Mouse (Mus musculus): ENCODE data around the gene Itpr2. TPM values are rescaled to one million over a fixed set of nuclear protein-coding genes. Genes with fewer than 3 reads are reported as not detected.
A peak's percentile ranks its signal among the peaks of the same experiment; 100 is the strongest.

Itpr2 gene
- total RNA-seq, 2 experiments from 2014 or later: 19.2 to 20.8 TPM

- DNase-seq (ENCODE audit: low spot score in 2 of 2): no peak
- intact Hi-C loops (cut with DNase I): loop anchor here (5.0 kb wide), 1 partner anchor 114 kb away; no protein-coding TSS in a partner anchor
These were observed 105.8 kb downstream of the Itpr2 start for GRCm38 (mm10) chr6:146396253-146396652.

DNA sequence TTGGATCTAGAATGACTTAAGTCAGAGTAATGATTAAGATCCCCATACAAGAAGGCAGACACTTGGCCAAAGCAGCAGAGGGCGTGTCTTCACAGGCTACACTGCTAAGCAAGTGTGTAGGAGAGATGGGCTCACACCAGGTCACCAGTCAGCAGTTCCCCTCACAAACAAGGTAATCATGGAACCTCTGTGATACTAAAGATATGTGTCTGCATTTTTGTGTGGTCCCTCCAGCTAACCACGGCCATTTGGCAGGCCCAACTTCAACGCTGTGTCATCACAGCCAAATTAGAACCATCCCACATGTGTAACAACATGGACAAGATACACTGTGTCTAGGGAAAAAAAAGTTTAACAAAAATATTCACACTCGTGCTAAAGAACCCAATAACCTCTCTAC is 106.4 kb downstream of the Itpr2 start:
- no peak for DNase-seq (ENCODE audit: low spot score in 2 of 2)
- intact Hi-C loops (cut with DNase I): loop anchor here (5.0 kb wide), 1 partner anchor 113 kb away; no protein-coding TSS in a partner anchor

GRCm38 (mm10) chr6:146392188-146392587 is 109.8 kb downstream of the Itpr2 start:
- intact Hi-C loops (cut with DNase I): no loop called here
- no peak for DNase-seq (ENCODE audit: low spot score in 2 of 2)

DNA sequence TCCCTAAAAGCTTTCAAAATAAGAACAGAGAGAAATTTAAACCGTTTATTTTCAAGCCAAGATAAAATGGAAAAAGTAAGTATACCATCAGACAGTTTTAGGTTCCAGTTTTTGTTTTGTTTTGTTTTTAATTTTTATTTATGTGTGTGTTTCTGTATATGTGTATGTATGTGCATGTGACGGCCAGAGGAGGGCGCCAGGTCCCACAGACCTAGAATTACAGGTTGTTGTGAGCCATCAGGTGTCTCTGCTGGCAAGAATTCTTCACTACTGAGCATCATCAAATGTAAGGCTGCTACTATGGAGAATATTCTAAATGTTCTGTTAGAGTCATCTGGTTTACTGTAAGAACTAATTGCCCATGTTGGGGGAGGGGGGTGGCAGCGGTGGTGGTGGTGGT is 111.9 kb downstream of the Itpr2 start:
- DNase-seq (ENCODE audit: low spot score in 2 of 2): no peak
- intact Hi-C loops (cut with DNase I): no loop called here

GRCm38 (mm10) chr6:146388010-146388409 is 114.0 kb downstream of the Itpr2 start:
- intact Hi-C loops (cut with DNase I): no loop called here
- no peak for DNase-seq (ENCODE audit: low spot score in 2 of 2)

- no peak for DNase-seq (ENCODE audit: low spot score in 2 of 2)
- intact Hi-C loops (cut with DNase I): no loop called here
These were observed 114.8 kb downstream of the Itpr2 start for GRCm38 (mm10) chr6:146387039-146387713.

- intact Hi-C loops (cut with DNase I): no loop called here
- no peak for DNase-seq (ENCODE audit: low spot score in 2 of 2)
These were observed 122.8 kb downstream of the Itpr2 start for GRCm38 (mm10) chr6:146379263-146379662.

DNA sequence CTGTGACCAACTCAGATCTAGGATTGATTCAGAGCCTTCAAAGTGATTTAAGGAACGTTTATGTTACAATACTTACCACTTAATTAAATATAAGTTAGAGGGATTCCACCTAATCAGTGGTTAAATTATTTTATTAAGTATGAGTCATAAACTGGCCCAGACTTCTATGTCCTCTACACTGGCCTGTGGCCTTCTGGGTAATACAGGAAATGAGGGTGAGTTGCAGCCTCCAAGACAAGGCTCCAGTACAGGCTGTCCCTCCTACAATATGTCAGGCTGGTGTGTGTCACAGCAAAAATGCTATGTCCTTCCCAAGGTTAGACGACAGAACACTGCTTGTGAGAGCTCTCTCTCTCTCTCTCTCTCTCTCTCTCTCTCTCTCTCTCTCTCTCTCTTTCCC is 130.5 kb downstream of the Itpr2 start:
- intact Hi-C loops (cut with DNase I): no loop called here

DNA sequence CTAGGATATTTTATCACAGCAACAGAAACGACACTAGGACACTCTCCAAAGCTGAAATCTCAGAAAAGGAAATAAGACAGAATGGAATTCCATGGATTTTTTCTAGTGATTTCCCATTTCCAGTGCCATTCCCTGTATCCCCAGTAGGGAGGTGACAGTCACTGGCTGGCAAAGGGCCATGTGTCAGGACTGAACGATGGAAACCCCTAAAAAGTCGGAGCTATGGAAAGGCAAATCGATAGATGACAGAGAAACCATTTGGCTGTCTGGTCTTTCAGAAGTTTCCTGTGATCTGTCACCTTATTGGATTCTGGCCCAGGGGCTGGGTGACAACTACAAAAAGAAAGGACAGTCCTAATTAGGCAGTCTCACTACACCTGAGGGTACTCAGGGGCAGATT is 135.8 kb downstream of the Itpr2 start:
- no peak for DNase-seq (ENCODE audit: low spot score in 2 of 2)
- intact Hi-C loops (cut with DNase I): no loop called here

More for the DNA sequence above, 130.5 kb downstream of the Itpr2 start:
- no peak for DNase-seq (ENCODE audit: low spot score in 2 of 2)

DNA sequence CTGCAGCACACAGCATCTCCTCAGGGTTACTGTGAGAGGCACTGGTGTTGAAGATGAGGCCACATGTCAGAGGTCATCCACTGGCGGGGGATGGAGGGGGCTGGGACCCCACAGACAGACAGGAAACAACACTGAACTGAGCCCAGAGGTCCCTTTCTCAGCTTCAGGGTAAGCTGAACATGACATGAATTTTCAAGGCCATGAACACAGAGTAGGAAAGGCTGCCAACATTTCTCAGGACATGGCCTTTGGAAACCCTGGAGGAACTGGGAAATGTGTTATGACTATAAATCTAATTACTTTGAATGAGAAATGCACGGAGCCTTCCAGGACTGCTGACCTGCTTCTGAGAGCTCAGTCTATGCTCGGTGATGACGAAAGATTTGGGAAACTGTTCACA is 144.1 kb downstream of the Itpr2 start:
- DNase-seq (ENCODE audit: low spot score in 2 of 2): peak; percentile 13 to 37
- intact Hi-C loops (cut with DNase I): no loop called here

DNA sequence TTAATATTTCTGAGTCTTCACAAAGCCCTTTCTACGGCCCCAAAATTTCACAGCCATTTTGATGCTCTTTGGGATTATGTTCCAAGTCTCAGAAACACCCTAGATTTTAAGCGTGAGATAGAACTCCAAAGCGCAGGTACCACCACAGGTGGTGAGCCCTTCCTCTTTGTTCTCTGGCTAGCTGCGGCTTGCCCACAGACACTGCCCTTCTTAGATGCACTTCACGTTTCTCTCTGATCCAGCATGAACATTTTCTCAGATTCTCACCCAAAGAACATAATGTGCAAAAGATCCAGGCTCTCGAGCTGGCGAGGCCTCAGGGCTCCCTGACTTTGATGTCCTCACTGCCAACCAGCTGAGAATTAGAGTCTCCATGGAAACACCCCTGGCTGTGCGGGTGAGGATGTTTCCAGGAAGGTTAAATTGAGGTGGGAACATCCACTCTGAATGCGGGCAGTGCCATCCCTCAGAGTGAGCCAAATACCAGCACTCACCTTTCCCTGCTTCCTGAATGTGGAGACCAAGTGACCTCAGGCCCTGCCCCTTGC is 149.7 kb downstream of the Itpr2 start:
- intact Hi-C loops (cut with DNase I): no loop called here
- peak; percentile 21 to 47 for DNase-seq (ENCODE audit: low spot score in 2 of 2)

DNA sequence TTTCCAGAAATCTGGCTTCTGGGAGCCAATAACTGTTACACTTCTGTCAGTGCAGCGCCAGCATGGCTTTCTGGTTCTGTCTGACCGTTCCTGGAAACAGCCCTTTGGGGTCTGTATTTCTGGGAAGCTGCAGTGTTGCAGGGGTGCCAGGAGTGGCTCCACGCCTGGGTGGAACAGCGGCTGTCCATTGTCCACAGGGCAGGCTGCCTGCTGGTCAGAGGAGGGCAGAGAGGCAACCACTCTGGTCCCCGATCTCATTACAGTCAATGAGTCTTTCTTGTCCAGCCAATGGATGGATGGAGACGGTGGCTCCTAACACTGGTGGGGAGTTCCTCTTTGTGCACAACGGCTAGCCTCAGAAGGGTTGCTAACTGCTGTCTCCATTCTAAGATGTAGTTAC is 150.2 kb downstream of the Itpr2 start:
- no peak for DNase-seq (ENCODE audit: low spot score in 2 of 2)
- intact Hi-C loops (cut with DNase I): no loop called here

GRCm38 (mm10) chr6:146347568-146347967 is 154.5 kb downstream of the Itpr2 start:
- intact Hi-C loops (cut with DNase I): no loop called here
- no peak for DNase-seq (ENCODE audit: low spot score in 2 of 2)

GRCm38 (mm10) chr6:146346545-146347195 is 155.4 kb downstream of the Itpr2 start:
- intact Hi-C loops (cut with DNase I): no loop called here

GRCm38 (mm10) chr6:146344732-146345131 is 157.3 kb downstream of the Itpr2 start:
- peak in 1 of 2 experiments; percentile 23 for DNase-seq (ENCODE audit: low spot score in 2 of 2)
- intact Hi-C loops (cut with DNase I): no loop called here

More at GRCm38 (mm10) chr6:146346545-146347195, 155.4 kb downstream of the Itpr2 start:
- DNase-seq (ENCODE audit: low spot score in 2 of 2): no peak

GRCm38 (mm10) chr6:146343671-146344384 is 158.2 kb downstream of the Itpr2 start:
- intact Hi-C loops (cut with DNase I): no loop called here
- no peak for DNase-seq (ENCODE audit: low spot score in 2 of 2)

- intact Hi-C loops (cut with DNase I): no loop called here
- peak in 1 of 2 experiments; percentile 31 for DNase-seq (ENCODE audit: low spot score in 2 of 2)
These were observed 159.0 kb downstream of the Itpr2 start for GRCm38 (mm10) chr6:146342995-146343394.

DNA sequence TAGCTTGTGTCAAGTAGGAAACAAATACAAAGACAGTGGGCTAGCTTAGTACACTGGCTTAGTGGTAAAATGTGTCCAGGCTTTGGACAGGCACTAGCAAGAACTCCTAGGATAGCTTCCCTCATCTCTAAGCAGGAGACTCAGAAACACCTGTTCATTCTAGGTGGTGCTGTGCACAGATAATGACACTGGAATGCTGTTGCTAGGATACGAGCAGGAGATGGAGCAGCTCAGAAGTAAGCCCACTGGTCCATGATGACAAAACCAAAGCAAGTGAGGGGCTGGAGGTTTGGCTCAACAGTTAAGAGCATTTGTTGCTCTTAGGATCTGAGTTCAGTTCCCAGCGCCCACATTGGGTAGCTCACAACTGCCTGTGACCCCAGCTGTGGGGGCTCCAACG is 160.1 kb downstream of the Itpr2 start:
- intact Hi-C loops (cut with DNase I): no loop called here
- no peak for DNase-seq (ENCODE audit: low spot score in 2 of 2)

- intact Hi-C loops (cut with DNase I): no loop called here
- DNase-seq (ENCODE audit: low spot score in 2 of 2): no peak
These were observed 160.6 kb downstream of the Itpr2 start for GRCm38 (mm10) chr6:146341413-146341812.

DNA sequence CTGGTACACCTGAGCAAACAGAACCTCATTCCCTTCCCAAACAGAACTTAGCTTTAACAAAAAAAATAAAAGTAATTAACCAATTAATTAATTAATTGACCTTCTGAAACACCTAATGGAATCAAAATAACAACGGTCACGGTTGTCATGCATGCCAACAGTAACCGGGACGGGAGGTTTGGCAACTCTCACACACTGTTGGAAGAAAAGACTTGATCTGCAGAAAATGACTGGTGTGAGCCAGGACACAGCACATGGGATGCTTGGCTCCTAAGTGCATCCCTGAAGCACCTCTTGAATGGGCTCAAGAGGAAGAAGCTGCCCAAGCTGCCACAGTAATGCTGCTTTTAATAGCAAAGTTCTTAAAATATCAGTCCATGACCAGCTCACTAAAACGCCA is 161.1 kb downstream of the Itpr2 start:
- intact Hi-C loops (cut with DNase I): no loop called here
- DNase-seq (ENCODE audit: low spot score in 2 of 2): no peak
